Mouse (Mus musculus): ENCODE data around the gene Hyal3. TPM values are rescaled to one million over a fixed set of nuclear protein-coding genes. Genes with fewer than 3 reads are reported as not detected.

The Hyal3 gene
- total and polyA plus RNA-seq, 3 experiments, result 2.3 to 6.8 TPM; not detected in 1

- Histone ChIP-seq H3K27me3 (ENCODE audit: control insufficient read depth in 1 of 2, insufficient read depth in 2 of 2, low read length in 2 of 2) (no peaks in the 10 kb centered on the region), H3K27ac (ENCODE audit: control insufficient read depth, low read depth, low read length) (no peak overlapping the region), H3K79me2 (ENCODE audit: control insufficient read depth, insufficient read depth, low read length, poor library complexity) (peaks cover 18% of the 10 kb centered on the region), H3K4me3 (ENCODE audit: control insufficient read depth in 1 of 2, insufficient read depth in 1 of 2, low read depth in 2 of 2, low read length in 2 of 2) (peak overlapping the region; percentile 47 to 55; a peak in 3 of 4 replicates), H3K9ac (ENCODE audit: control insufficient read depth, low read depth, low read length, poor library complexity, severe bottlenecking) (peak overlapping the region; percentile 67), H3K9me3 (replicated peaks; ENCODE audit: insufficient read depth, low read length) (no peaks in the 10 kb centered on the region), H3K36me3 (ENCODE audit: control insufficient read depth in 1 of 2, insufficient read depth in 2 of 2, low read length in 2 of 2) (peaks cover 0 to 15% of the 10 kb centered on the region in 2 experiments; a peak in 2 of 4 replicates), H3K4me1 (ENCODE audit: control insufficient read depth in 1 of 2, insufficient read depth in 2 of 2, low read length in 2 of 2) (peaks cover 10 to 25% of the 10 kb centered on the region in 2 experiments)
- TF ChIP-seq MAX (IDR thresholded peaks at IDR 0.05; ENCODE audit: low read length) (peak; percentile 53; the same call in 1 of the 2 replicates), ELF1 (IDR thresholded peaks at IDR 0.05; ENCODE audit: low read depth, low read length) (no peak)
- no peak for DNase-seq (ENCODE audit: low read depth, low spot score)
Observed at GRCm38 (mm10) chr9:107550491-107551116, 30.0 kb upstream of the Hyal3 start.

GRCm38 (mm10) chr9:107551117-107551889 lies 29.3 kb upstream of the Hyal3 start, which contains the start of gene Rassf1:
TSS of gene Rassf1 (plus strand) at chr9:107551555.
- Histone ChIP-seq H3K9me3 (replicated peaks; ENCODE audit: insufficient read depth, low read length) (no peaks in the 10 kb centered on the region), H3K79me2 (ENCODE audit: control insufficient read depth, insufficient read depth, low read length, poor library complexity) (peaks cover 25% of the 10 kb centered on the region), H3K4me3 (ENCODE audit: control insufficient read depth in 1 of 2, insufficient read depth in 1 of 2, low read depth in 2 of 2, low read length in 2 of 2) (peak within 1 kb of the TSS; percentile 47 to 55), H3K36me3 (ENCODE audit: control insufficient read depth in 1 of 2, insufficient read depth in 2 of 2, low read length in 2 of 2) (peaks cover 0 to 22% of the 10 kb centered on the region in 2 experiments; a peak in 2 of 4 replicates), H3K27ac (ENCODE audit: control insufficient read depth, low read depth, low read length) (peak within 1 kb of the TSS; percentile 11; the same call in 1 of the 2 replicates), H3K9ac (ENCODE audit: control insufficient read depth, low read depth, low read length, poor library complexity, severe bottlenecking) (peak within 1 kb of the TSS; percentile 67), H3K4me1 (ENCODE audit: control insufficient read depth in 1 of 2, insufficient read depth in 2 of 2, low read length in 2 of 2) (peaks cover 10 to 29% of the 10 kb centered on the region in 2 experiments), H3K27me3 (ENCODE audit: control insufficient read depth in 1 of 2, insufficient read depth in 2 of 2, low read length in 2 of 2) (no peaks in the 10 kb centered on the region)
- DNase-seq (ENCODE audit: low read depth, low spot score), result peak; percentile 80
- TF ChIP-seq TBP (IDR thresholded peaks at IDR 0.05; ENCODE audit: low read depth, low read length) (0 out of 2 replicates have a peak, but pooled peaks have one; percentile 17), POLR2A (IDR thresholded peaks at IDR 0.05; ENCODE audit: control insufficient read depth in 1 of 2, insufficient read depth in 1 of 2, low read depth in 1 of 2, low read length in 2 of 2, poor library complexity in 1 of 2) (peak; percentile 54 to 55; a peak in 1 of 4 replicates), NRF1 (IDR thresholded peaks at IDR 0.05; ENCODE audit: insufficient read depth, low read depth, low read length, poor library complexity, severe bottlenecking) (0 out of 2 replicates have a peak, but pooled peaks have one; percentile 22), ELF1 (IDR thresholded peaks at IDR 0.05; ENCODE audit: low read depth, low read length) (peak; percentile 32; the same call in 1 of the 2 replicates), MYB (IDR thresholded peaks at IDR 0.05; ENCODE audit: low read depth, low read length) (no peak), KAT2A (conservative IDR thresholded peaks at IDR 0.05; ENCODE audit: low read depth, low read length) (no peak), MYC (IDR thresholded peaks at IDR 0.05; ENCODE audit: low read depth, low read length) (0 out of 2 replicates have a peak, but pooled peaks have one; percentile 11), MXI1 (IDR thresholded peaks at IDR 0.05; ENCODE audit: low read depth, low read length) (peak; percentile 66), MAX (IDR thresholded peaks at IDR 0.05; ENCODE audit: low read length) (peak; percentile 74), UBTF (IDR thresholded peaks at IDR 0.05; ENCODE audit: borderline replicate concordance, insufficient read depth, low read depth, low read length) (0 out of 2 replicates have a peak, but pooled peaks have one; percentile 35), ETS1 (IDR thresholded peaks at IDR 0.05; ENCODE audit: low read depth, low read length) (peak; percentile 72; the same call in 1 of the 2 replicates)
